Mouse (Mus musculus): ENCODE data around the gene Vmn2r117. TPM values are rescaled to one million over a fixed set of nuclear protein-coding genes. Genes with fewer than 3 reads are reported as not detected.
"Not testable (repeated sequence)": the region's sequence is repeated elsewhere in the genome, so short reads cannot be mapped to it uniquely, and the experiment has no call there.

Gene Vmn2r117
- total RNA-seq (2012; rRNA removed) = not detected in 2 replicates

DNA sequence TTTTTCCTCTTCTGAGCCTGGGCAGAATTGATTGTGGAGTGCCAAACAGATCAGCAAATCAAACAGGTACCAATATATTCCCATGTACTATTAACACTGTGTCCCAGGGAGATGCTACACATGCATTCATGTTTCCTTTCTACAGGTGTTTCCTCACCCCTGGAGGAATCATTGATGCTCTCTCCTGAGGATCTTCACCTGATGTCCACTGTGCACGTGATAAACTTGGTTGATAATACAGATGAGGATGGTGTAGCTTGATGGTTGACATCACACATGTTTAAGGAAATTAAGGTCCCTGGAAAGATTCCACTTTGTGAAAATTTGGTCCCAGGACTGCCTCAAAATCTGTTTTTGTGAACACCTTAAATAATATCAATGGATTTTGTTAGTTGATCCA, at the start of gene Vmn2r117:
Gene Vmn2r117 (minus strand): TSS at position 101 of the 400 bp plus-strand sequence.
- not testable (repeated sequence) for H3K4me1 ChIP-seq (ENCODE audit: control insufficient read depth in 2 of 2, insufficient read depth in 2 of 2, low read length in 2 of 2, poor library complexity in 1 of 2); H3K27ac ChIP-seq (ENCODE audit: insufficient read depth, low read depth, low read length, poor library complexity, severe bottlenecking)
- in situ Hi-C loops (cut with MboI; ENCODE audit: low sequenced_read_pairs in 2 of 2, unreplicated experiment in 2 of 2) = loop anchor here in 1 of 2 experiments (5.0 kb wide), 1 partner anchor 167 kb away; the partner anchor contains the start of gene Vmn2r114

DNA sequence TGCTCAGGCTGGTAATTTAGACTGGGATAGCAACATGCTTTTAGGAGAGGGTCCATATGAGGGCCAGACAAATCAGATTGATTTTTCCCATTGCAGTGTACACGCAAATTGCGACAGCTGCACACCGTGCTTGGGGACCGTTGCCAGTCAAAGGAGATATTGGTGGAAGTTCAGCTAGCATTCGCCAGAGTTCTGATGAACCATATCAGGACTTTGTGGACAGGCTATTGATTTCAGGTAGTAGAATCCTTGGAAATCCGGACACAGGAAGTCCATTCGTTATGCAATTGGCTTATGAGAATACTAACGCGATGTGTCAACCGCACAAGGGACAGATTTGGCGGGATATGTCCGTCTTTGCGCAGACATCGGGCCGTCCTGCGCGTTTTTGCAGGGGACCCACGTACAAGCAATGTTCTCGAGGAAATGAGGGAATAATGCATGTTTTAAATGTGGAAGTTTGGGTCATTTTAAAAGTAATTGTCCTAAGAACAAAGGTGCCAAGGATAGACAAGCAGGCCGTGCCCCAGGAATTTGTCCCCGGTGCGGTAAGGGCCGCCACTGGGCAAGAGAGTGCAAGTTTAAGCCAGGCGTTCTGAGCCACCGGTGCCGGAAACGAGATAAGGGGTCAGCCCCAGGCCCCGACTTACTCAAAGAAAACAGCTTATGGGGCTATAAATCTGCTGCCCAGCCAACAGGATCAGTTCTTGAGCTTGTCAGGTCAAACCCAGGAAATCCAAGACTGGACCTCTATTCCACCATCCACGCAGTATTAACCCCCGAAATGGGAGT, 43.6 kb upstream of the Vmn2r117 start:
- H3K4me1 ChIP-seq (ENCODE audit: control insufficient read depth in 2 of 2, insufficient read depth in 2 of 2, low read length in 2 of 2, poor library complexity in 1 of 2); H3K27ac ChIP-seq (ENCODE audit: insufficient read depth, low read depth, low read length, poor library complexity, severe bottlenecking); DNase-seq (ENCODE audit: low read depth, low spot score); in situ Hi-C loops (cut with MboI; ENCODE audit: low sequenced_read_pairs in 2 of 2, unreplicated experiment in 2 of 2); H3K9ac ChIP-seq (ENCODE audit: insufficient read depth, low read depth, low read length, poor library complexity, severe bottlenecking); H3K9me3 ChIP-seq (ENCODE audit: control insufficient read depth, insufficient read depth, low read depth, low read length); H3K36me3 ChIP-seq (ENCODE audit: control insufficient read depth, insufficient read depth, low read length, poor library complexity, severe bottlenecking): not testable (repeated sequence)
- peak overlapping the region in 1 of 2 experiments; percentile 27; a peak in 1 of 4 replicates for H3K4me3 ChIP-seq (ENCODE audit: insufficient read depth in 1 of 2, low read depth in 1 of 2, low read length in 2 of 2, poor library complexity in 1 of 2, severe bottlenecking in 1 of 2)

More for the DNA sequence above, at the start of gene Vmn2r117:
- H3K4me3 ChIP-seq (ENCODE audit: insufficient read depth in 1 of 2, low read depth in 1 of 2, low read length in 2 of 2, poor library complexity in 1 of 2, severe bottlenecking in 1 of 2); H3K9me3 ChIP-seq (ENCODE audit: control insufficient read depth, insufficient read depth, low read depth, low read length); H3K36me3 ChIP-seq (ENCODE audit: control insufficient read depth, insufficient read depth, low read length, poor library complexity, severe bottlenecking); DNase-seq (ENCODE audit: low read depth, low spot score); H3K9ac ChIP-seq (ENCODE audit: insufficient read depth, low read depth, low read length, poor library complexity, severe bottlenecking): not testable (repeated sequence)

DNA sequence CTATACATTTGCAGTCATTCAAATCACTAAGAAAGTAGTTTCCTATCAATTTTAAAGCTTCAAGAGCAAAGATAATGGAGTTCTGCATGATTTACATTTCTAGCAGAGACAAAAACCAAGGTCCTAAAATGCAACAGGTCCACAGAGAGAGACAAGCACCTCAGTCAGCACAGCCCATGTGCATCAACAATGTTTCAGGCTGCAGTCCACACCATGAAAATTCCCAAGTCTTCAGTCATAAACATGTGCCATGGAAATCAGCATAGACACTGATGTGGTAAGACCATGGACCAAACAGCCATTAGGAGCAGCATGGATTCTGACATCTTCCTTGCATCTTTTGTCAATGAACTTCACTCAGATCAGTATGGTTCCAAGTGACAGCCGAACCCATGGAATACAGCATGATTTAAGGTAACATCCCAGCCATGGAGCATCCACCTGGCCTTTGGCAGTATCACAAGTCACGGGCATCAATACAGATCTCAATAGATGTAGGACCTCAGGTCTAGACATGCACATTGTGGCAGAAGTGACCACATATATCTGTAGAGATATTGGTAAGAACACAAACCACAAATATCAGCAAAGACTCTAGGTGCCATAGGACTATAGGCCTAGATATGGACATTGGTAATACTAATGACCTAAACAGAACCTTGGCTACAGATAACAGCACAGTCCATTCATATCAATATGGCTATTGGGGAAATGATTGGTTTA, 39.4 kb upstream of the Vmn2r117 start:
- in situ Hi-C loops (cut with MboI; ENCODE audit: low sequenced_read_pairs in 2 of 2, unreplicated experiment in 2 of 2) = no loop called here
- Histone ChIP-seq H3K27ac (ENCODE audit: insufficient read depth, low read depth, low read length, poor library complexity, severe bottlenecking) (no peak overlapping the region), H3K4me1 (ENCODE audit: control insufficient read depth in 2 of 2, insufficient read depth in 2 of 2, low read length in 2 of 2, poor library complexity in 1 of 2) (no peaks in the 10 kb centered on the region), H3K9ac (ENCODE audit: insufficient read depth, low read depth, low read length, poor library complexity, severe bottlenecking) (no peak overlapping the region), H3K9me3 (ENCODE audit: control insufficient read depth, insufficient read depth, low read depth, low read length) (no peaks in the 10 kb centered on the region), H3K4me3 (ENCODE audit: insufficient read depth in 1 of 2, low read depth in 1 of 2, low read length in 2 of 2, poor library complexity in 1 of 2, severe bottlenecking in 1 of 2) (no peak overlapping the region), H3K36me3 (ENCODE audit: control insufficient read depth, insufficient read depth, low read length, poor library complexity, severe bottlenecking) (no peaks in the 10 kb centered on the region)
- DNase-seq (ENCODE audit: low read depth, low spot score) = no peak
- TF ChIP-seq MAFK (IDR thresholded peaks at IDR 0.05; ENCODE audit: insufficient read depth, low read depth, low read length) = no peak
- TF ChIP-seq ZNF384 (IDR thresholded peaks at IDR 0.05; ENCODE audit: low read depth, low read length) = no peak
- TF ChIP-seq HCFC1 (IDR thresholded peaks at IDR 0.05; ENCODE audit: borderline replicate concordance, insufficient read depth, low read length) = no peak
- no peak for TF ChIP-seq ZC3H11A (IDR thresholded peaks at IDR 0.05; ENCODE audit: borderline replicate concordance, low read depth, low read length)
- no peak for TF ChIP-seq CHD2 (IDR thresholded peaks at IDR 0.05; ENCODE audit: low read depth, low read length)

DNA sequence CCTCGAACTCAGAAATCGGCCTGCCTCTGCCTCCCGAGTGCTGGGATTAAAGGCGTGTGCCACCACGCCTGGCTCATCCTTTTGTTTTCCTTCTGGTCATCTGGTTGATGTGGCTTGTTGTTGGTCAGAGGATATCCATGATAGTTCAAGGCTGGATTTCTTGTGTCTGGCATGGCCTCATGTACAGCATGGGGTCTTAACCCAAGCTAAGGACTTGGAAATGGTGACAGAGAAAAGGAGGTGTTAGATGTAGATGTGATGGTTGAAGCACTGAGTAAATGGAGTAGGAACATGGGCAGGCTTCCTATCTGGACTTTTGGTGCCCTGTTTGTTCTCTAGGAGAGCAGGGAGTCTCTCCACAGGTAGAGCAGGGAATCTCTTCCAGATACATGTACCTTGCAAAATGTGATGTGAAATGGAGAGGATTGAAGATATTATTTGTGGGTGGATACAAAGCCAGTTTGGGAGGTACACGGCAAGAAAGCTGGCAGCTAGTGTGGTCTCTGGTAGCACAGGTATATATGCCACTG, 46.3 kb downstream of the Vmn2r117 start:
- Histone ChIP-seq H3K27ac (ENCODE audit: insufficient read depth, low read depth, low read length, poor library complexity, severe bottlenecking) (no peak overlapping the region), H3K4me1 (ENCODE audit: control insufficient read depth in 2 of 2, insufficient read depth in 2 of 2, low read length in 2 of 2, poor library complexity in 1 of 2) (no peaks in the 10 kb centered on the region), H3K9me3 (ENCODE audit: control insufficient read depth, insufficient read depth, low read depth, low read length) (no peaks in the 10 kb centered on the region), H3K9ac (ENCODE audit: insufficient read depth, low read depth, low read length, poor library complexity, severe bottlenecking) (no peak overlapping the region), H3K36me3 (ENCODE audit: control insufficient read depth, insufficient read depth, low read length, poor library complexity, severe bottlenecking) (no peaks in the 10 kb centered on the region), H3K4me3 (ENCODE audit: insufficient read depth in 1 of 2, low read depth in 1 of 2, low read length in 2 of 2, poor library complexity in 1 of 2, severe bottlenecking in 1 of 2) (no peak overlapping the region)
- DNase-seq (ENCODE audit: low read depth, low spot score) = no peak
- in situ Hi-C loops (cut with MboI; ENCODE audit: low sequenced_read_pairs in 2 of 2, unreplicated experiment in 2 of 2) = no loop called here
- no peak for TF ChIP-seq ZNF384 (IDR thresholded peaks at IDR 0.05; ENCODE audit: low read depth, low read length)
- TF ChIP-seq MAFK (IDR thresholded peaks at IDR 0.05; ENCODE audit: insufficient read depth, low read depth, low read length) = no peak
- TF ChIP-seq HCFC1 (IDR thresholded peaks at IDR 0.05; ENCODE audit: borderline replicate concordance, insufficient read depth, low read length) = no peak
- no peak for TF ChIP-seq ZC3H11A (IDR thresholded peaks at IDR 0.05; ENCODE audit: borderline replicate concordance, low read depth, low read length)
- no peak for TF ChIP-seq CHD2 (IDR thresholded peaks at IDR 0.05; ENCODE audit: low read depth, low read length)

Other genes with a start within 250 kb of the Vmn2r117 start
- not detected in 2 replicates for gene Vmn2r114, start 167.2 kb downstream of the Vmn2r117 start, total RNA-seq (2012; rRNA removed)
- gene Vmn2r115, start 136.0 kb downstream of the Vmn2r117 start, total RNA-seq (2012; rRNA removed) = under 0.01 TPM in 1 of 2 replicates, not detected in the other
- gene Vmn2r116, start 95.1 kb downstream of the Vmn2r117 start, total RNA-seq (2012; rRNA removed) = not detected in 2 replicates
- 8.4 and 8.8 TPM in 2 replicates for gene Zfp213, start 84.5 kb upstream of the Vmn2r117 start, total RNA-seq (2012; rRNA removed)
- gene Zfp13, start 119.8 kb upstream of the Vmn2r117 start, total RNA-seq (2012; rRNA removed) = 19.9 and 26.9 TPM in 2 replicates
- gene Zscan10, start 121.2 kb upstream of the Vmn2r117 start, total RNA-seq (2012; rRNA removed) = 62.5 and 93.1 TPM in 2 replicates
- gene Mmp25, start 165.6 kb upstream of the Vmn2r117 start, total RNA-seq (2012; rRNA removed) = 4.7 and 4.9 TPM in 2 replicates
- gene Bicdl2, start 180.8 kb upstream of the Vmn2r117 start, total RNA-seq (2012; rRNA removed) = 1.1 and 2.9 TPM in 2 replicates
- gene Hcfc1r1, start 193.9 kb upstream of the Vmn2r117 start, total RNA-seq (2012; rRNA removed) = 26.4 and 36.4 TPM in 2 replicates
- 53.7 and 64.9 TPM in 2 replicates for gene Thoc6, start 194.2 kb upstream of the Vmn2r117 start, total RNA-seq (2012; rRNA removed)
- gene Tnfrsf12a, start 197.8 kb upstream of the Vmn2r117 start, total RNA-seq (2012; rRNA removed) = 101 and 138 TPM in 2 replicates
- 72.7 and 199 TPM in 2 replicates for gene Cldn6, start 199.6 kb upstream of the Vmn2r117 start, total RNA-seq (2012; rRNA removed)
- gene Cldn9, start 204.3 kb upstream of the Vmn2r117 start, total RNA-seq (2012; rRNA removed) = 3.7 and 5.7 TPM in 2 replicates
- gene 1520401A03Rik, start 243.1 kb upstream of the Vmn2r117 start, total RNA-seq (2012; rRNA removed) = 0.04 and 1.0 TPM in 2 replicates
- 24.1 and 41.3 TPM in 2 replicates for gene Pkmyt1, start 246.6 kb upstream of the Vmn2r117 start, total RNA-seq (2012; rRNA removed)